Mouse (Mus musculus) lung, postnatal 0 days (tissue): Measurements from ENCODE around the gene Stfa2l1.
"Not testable (repeated sequence)": the region's sequence is repeated elsewhere in the genome, so short reads cannot be mapped to it uniquely, and the experiment has no call there.

Experiments used
- CTCF ChIP-seq: IDR thresholded peaks from 2 replicates; pipeline ENCODE4 v1.5.1; 2016; ENCODE audit warnings: antibody characterized with exemption, mild to moderate bottlenecking
- EP300 ChIP-seq: IDR thresholded peaks from 2 replicates; pipeline ENCODE4 v1.6.1; 2016; ENCODE audit warnings: antibody characterized with exemption, mild to moderate bottlenecking, control low read depth

DNA sequence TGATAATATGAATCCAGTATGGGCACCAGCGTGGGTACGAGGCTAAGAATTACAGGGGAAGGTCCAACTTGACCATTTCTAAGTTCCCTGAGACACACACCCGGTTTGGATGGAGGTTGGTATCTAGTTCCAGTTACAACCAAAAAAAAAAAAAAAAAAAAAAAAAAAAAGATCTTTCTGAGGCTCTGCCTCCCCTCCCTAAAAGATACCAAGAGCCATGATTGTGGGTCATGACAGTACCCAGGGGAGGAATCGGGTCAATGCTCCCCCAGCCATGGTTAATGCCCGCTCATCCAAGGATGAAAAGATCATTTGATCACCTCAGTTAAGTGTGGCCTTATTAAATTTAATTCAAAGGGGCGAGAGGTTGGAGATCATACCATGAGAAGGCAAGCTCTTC, 40.9 kb upstream of the Stfa2l1 start:
- TF ChIP-seq EP300, CTCF: not testable (repeated sequence)
